In genomic region chr2:121456692-121457642, GRCm38 (mm10) we compare ENCODE assay signal across 8 mouse cellular contexts. TPM values are rescaled to one million over a fixed set of nuclear protein-coding genes. Genes with fewer than 3 reads are reported as not detected.
DNase-seq lines count a peak whose midpoint lies in the region; ATAC-seq and TF ChIP-seq lines count a peak whose summit lies in the region.

Serinc4 (minus strand) TSS chr2:121456781.

- intact Hi-C loops in gastrocnemius, adult 2 months (cut with DNase I): no loop called here
- intact Hi-C loops in left cerebral cortex, adult 2 months (cut with DNase I): no loop called here

- peak; percentile 94 for ATAC-seq in hindbrain, postnatal 0 days
- peak; percentile 97 for ATAC-seq in megakaryocyte, adult 5-6 weeks (ENCODE audit: poor library complexity, severe bottlenecking)

- H3K4me3 ChIP-seq in cortical plate, adult 2 months (ENCODE audit: insufficient read depth, low read length): peak within 1 kb of the TSS; percentile 83
- peak within 1 kb of the TSS; percentile 78 for H3K4me3 ChIP-seq in gastrocnemius, adult 2 months
- H3K4me3 ChIP-seq in hindbrain, postnatal 0 days (ENCODE audit: low read length): peak within 1 kb of the TSS; percentile 80
- peak within 1 kb of the TSS; percentile 53 for H3K4me3 ChIP-seq in left cerebral cortex, adult 2 months

- H3K27me3 ChIP-seq in hindbrain, postnatal 0 days (ENCODE audit: insufficient read depth, low read length): no peaks in the 10 kb centered on the region

- H3K9me3 ChIP-seq in hindbrain, postnatal 0 days (ENCODE audit: low read length): no peaks in the 10 kb centered on the region

- peaks cover 10% of the 10 kb centered on the region; the same call in 1 of the 2 replicates for H3K36me3 ChIP-seq in hindbrain, postnatal 0 days (ENCODE audit: insufficient read depth, low read length)

- TF ChIP-seq CTCF in cortical plate, adult 2 months (IDR thresholded peaks at IDR 0.05; ENCODE audit: extremely low read depth, insufficient read depth, low read length): no peak
- TF ChIP-seq CTCF in gastrocnemius, adult 2 months (IDR thresholded peaks at IDR 0.05): no peak
- TF ChIP-seq CTCF in hindbrain, postnatal 0 days (IDR thresholded peaks at IDR 0.05; ENCODE audit: low read depth): no peak
- no peak for TF ChIP-seq CTCF in left cerebral cortex, adult 2 months (IDR thresholded peaks at IDR 0.05)

- DNase-seq in adipocyte (ENCODE audit: low spot score): peak; percentile 87
- DNase-seq in gastrocnemius, adult 2 months: peak; percentile 88
- peak; percentile 91 for DNase-seq in hindbrain, postnatal 0 days (ENCODE audit: low spot score)
- DNase-seq in left cerebral cortex, adult 2 months (ENCODE audit: extremely low spot score in 1 of 2, low spot score in 2 of 2): peak; percentile 78 to 81
- peak; percentile 86 for DNase-seq in right cerebral cortex, adult 18-20 months
- peak; percentile 72 for DNase-seq in urinary bladder, adult 2 months (ENCODE audit: low spot score)

- H3K4me2 ChIP-seq in hindbrain, postnatal 0 days (ENCODE audit: low read depth, low read length): peak within 1 kb of the TSS; percentile 77

- peaks cover 1% of the 10 kb centered on the region; the same call in 1 of the 2 replicates for H3K4me1 ChIP-seq in cortical plate, adult 2 months (ENCODE audit: control insufficient read depth, insufficient read depth, low read length)
- peaks cover 5% of the 10 kb centered on the region; the same call in 1 of the 2 replicates for H3K4me1 ChIP-seq in hindbrain, postnatal 0 days (ENCODE audit: insufficient read depth, low read length)

- H3K27ac ChIP-seq in cortical plate, adult 2 months (ENCODE audit: insufficient read depth, low read length): no peak within 1 kb of the TSS
- H3K27ac ChIP-seq in gastrocnemius, adult 2 months: peak within 1 kb of the TSS; percentile 89
- H3K27ac ChIP-seq in hindbrain, postnatal 0 days: peak within 1 kb of the TSS; percentile 73
- peak within 1 kb of the TSS; percentile 83 for H3K27ac ChIP-seq in left cerebral cortex, adult 2 months

- 5% methylated on average over 41 of the region's 41 CpGs for WGBS in hindbrain, postnatal 0 days

- TF ChIP-seq POLR2A in cortical plate, adult 2 months (IDR thresholded peaks at IDR 0.05; ENCODE audit: extremely low read depth, insufficient read depth, low read length): peak; percentile 77

- peak within 1 kb of the TSS; percentile 70 for H3K9ac ChIP-seq in hindbrain, postnatal 0 days (replicated peaks; ENCODE audit: low read length)

RNA-seq across cellular contexts. Expression of gene Serinc4, which starts in this region (rescaled TPM):
- 0.69 and 1.0 TPM in 2 replicates for polyA plus RNA-seq in cortical plate, adult 2 months (2012; rRNA removed)
- total RNA-seq in gastrocnemius, adult 2 months (2021): not detected
- total RNA-seq in hindbrain, postnatal 0 days (2014; rRNA removed): 1.3 and 1.5 TPM in 2 replicates
- 0.57 and 1.1 TPM in 2 replicates for polyA plus RNA-seq in hindbrain, postnatal 0 days (2015; fragmentation: Nextera tagmentation; extraction: Ambion mirVana)
- under 1 TPM; 0.21 to 0.54 TPM for total RNA-seq in left cerebral cortex, adult 2 months (2021)
- not detected in 2 replicates for total RNA-seq in megakaryocyte, adult 5-6 weeks (2015)
- 0.22 TPM in 1 of 2 replicates, not detected in the other for total RNA-seq in megakaryocyte, adult 5-6 weeks (2017)
- 0.52 and 0.59 TPM in 2 replicates for polyA plus RNA-seq in urinary bladder, adult 2 months (2012; rRNA removed)

Comparison
In these comparisons a context has a peak if more than half of its experiments do, and no peak if none do; other contexts are left out.
1. Peak in DNase-seq, H3K4me3 ChIP-seq and H3K27ac ChIP-seq in gastrocnemius, adult 2 months; RNA of the gene not detected or under 1 TPM.
2. Peak in DNase-seq, H3K4me3 ChIP-seq and H3K27ac ChIP-seq in left cerebral cortex, adult 2 months; RNA of the gene not detected or under 1 TPM.
3. Peak in ATAC-seq in megakaryocyte, adult 5-6 weeks; RNA of the gene not detected or under 1 TPM.
4. Peak in DNase-seq in urinary bladder, adult 2 months; RNA of the gene not detected or under 1 TPM.